Mouse (Mus musculus): ENCODE measurements around the gene Ttc39b. TPM values are rescaled to one million over a fixed set of nuclear protein-coding genes. Genes with fewer than 3 reads are reported as not detected.
"Not testable (repeated sequence)": the region's sequence is repeated elsewhere in the genome, so short reads cannot be mapped to it uniquely, and the experiment has no call there.

Gene Ttc39b
- total RNA-seq, 2 experiments from 2014 or later: 13.4 to 17.7 TPM

DNA sequence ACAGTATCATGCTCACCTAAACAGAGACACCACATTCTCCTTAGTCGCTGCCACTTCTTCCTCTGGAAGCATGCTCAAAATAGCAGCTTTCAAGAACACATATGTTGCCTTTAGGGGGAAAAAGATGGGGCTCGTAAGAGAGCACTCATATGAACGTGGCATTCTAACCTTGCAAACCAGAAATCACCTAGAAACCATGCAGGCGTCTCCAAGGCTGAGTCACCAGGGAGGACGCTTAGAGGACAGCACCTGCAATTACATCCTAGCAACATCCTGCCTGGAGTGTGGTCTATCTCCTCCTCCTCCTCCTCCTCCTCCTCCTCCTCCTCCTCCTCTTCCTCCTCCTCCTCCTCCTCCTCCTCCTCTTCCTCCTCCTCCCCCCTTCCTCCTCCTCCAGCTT lies 82.4 kb downstream of the Ttc39b start:
- no peak for DNase-seq
- intact Hi-C loops (cut with DNase I): no loop called here

DNA sequence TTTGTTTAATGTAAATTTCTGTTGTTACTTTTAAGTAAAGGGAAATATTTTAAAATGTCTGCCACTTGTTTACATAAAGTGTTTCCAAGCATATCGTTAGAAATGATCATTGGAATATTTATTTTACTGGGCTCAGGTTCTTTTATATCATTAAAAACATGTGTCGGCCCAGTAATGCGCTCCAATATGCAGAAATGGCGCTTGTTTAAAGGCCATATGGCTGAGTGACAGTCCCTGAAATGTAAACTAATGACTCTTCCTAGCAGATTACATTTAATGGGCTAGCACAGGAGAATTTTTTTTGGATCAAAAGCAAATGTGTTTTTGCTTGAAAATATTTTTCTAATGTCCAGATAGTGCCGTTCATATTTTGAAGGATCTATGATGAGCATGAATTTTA lies 86.4 kb downstream of the Ttc39b start:
- DNase-seq: no peak
- intact Hi-C loops (cut with DNase I): no loop called here

DNA sequence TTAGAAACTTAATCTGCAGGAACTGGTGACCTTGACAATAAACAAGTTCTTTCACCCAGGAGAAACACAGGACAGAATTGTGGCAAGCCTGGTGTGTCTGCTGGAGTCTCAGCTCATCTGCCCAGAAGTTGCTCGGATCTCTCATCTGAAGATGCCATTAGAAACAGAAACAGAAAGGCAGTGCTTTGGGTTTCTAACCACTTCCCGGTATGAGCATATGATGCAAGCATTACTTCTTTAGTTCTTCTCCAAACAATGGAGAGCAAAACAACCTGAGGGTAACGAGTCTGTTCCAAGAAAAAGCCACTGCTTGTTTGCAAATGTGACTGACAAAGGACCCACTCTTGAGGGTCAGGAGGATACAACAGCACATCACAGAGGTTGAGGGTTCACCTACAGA lies 88.8 kb downstream of the Ttc39b start:
- DNase-seq; intact Hi-C loops (cut with DNase I): not testable (repeated sequence)

DNA sequence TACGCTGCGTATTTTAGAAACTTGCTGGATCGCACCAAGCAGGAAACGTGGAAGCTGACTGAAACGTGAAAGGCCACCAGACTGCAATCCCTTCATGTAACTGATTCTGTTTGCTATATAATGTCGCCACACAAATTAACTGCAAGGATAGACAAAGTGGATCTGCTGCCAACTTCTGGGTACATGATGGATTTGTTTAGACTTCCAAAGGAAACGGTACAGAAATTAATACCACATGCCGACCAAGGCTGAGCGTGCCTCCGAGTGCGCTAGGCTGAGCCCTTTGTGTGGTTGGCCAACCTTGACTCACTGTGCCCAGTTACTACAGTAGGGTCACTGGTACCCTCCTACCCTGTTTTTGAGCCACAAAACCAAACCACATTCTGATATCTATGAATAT lies 89.3 kb downstream of the Ttc39b start:
- DNase-seq: no peak
- intact Hi-C loops (cut with DNase I): no loop called here

DNA sequence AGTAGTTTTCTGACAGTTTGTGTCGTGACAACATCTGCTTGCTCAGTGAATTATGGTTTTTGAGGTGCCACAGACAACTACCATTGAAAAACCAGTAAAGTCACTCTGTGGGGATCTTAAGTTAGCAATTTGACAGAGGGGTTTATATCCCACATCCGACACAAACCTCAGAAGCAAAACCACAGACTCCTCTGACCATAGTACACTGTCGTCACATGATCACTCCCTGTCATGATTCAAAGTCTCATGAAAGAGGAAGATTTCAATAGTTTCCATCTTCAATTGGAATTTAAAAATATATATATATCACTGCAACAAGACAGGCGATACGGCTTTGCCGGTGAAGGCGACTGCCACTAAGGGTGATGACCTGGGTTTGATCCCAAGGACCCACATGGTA lies 89.9 kb downstream of the Ttc39b start:
- intact Hi-C loops (cut with DNase I): no loop called here
- no peak for DNase-seq

DNA sequence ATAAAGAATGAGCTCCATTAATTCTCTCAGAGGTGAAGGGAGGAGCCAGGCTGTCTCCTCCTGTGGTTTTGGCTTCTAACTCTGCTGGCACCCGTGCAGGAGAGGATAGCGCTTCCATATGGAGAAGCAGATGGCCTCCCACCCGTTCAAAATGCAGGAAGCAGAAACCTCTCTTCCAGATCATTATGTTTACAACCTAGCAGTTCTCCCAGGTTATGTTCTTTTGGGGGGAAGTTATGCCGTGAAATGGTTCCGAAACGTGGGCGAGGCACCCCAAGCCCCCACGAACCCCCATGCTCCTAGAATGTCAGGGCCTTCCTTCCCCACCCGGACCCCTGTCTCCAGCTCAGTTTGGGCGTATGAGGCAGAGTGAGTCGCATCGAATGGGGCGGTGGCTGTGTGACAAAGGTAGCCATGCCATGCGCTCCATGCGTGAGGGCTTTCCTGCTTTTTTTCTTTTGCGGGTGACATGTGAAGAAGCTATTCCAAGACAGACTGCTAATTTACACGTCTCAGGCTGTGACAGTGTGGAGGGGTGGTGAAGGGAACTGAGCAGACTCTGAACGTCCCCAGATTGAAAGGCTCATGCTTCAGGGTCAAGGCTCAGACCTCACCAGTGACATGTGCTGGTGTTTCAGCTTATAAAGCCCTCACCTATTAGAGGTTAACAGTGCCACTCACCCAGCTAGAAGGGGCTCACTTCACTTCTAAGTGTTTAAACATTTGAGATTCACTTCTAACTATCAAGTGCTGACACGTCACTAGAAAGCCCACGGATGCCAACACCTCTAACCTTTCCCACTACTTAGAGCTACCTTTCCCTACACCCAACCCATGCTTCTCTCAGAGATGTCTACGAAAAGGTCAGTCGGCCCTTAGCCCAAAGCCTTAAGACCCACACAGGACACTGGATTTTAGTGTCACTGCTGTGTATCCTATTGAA lies 90.6 kb downstream of the Ttc39b start:
- DNase-seq: no peak
- intact Hi-C loops (cut with DNase I): no loop called here

DNA sequence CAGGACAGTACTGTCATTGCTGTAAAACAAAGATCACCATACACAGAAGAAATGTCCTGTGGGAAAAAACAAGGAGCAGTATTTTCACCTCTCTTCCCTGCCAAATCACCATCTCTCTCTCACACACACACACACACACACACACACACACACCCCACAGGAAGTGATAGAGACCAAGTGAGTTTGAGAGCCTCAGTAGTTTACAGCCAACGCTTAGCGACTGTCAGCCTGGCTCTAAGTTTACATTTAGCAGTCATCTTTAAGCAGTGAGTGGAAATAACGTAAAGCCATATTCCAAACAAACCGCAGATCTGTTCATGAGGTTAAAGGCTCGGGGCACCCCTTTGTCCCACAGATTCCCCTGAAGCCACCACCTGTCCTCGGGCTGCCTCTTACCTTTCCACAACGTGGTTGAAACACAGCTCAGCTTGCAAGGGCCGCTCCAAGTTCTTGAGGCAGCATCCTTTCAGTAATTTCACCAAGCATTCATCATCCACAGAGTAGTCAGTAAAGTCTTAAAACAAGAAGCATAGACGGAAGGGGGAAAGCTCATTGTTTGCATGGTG lies 91.7 kb downstream of the Ttc39b start:
- intact Hi-C loops (cut with DNase I): no loop called here
- no peak for DNase-seq

DNA sequence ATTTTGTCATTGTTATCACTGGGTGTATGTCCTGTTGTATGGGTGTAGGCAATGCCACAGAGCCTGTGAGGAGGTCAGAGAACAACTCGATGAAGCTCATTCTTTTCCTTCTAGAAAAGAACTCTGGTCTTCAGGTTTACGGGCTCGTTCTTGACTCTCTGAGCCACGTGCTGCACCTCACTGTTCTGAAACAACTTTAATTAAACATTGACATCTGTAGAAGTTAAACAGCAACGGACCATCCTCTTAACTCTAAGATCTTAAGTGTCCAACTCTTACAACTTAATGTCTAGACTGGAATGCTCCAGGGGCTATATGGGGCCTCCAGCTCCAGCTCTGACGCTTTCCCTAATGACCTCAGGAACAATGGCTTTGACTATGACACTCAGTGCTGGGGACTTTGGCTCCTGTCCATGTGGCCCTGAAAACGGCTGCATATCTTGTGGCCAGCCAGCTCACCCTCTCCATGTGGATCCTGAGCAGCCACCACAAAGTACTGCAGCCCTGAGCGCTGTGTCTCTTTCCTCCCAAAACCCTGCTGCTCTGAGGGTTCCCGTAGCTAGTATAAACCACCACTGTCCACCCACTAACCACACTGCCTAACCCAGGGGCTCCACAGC lies 95.3 kb downstream of the Ttc39b start:
- intact Hi-C loops (cut with DNase I): no loop called here
- no peak for DNase-seq

DNA sequence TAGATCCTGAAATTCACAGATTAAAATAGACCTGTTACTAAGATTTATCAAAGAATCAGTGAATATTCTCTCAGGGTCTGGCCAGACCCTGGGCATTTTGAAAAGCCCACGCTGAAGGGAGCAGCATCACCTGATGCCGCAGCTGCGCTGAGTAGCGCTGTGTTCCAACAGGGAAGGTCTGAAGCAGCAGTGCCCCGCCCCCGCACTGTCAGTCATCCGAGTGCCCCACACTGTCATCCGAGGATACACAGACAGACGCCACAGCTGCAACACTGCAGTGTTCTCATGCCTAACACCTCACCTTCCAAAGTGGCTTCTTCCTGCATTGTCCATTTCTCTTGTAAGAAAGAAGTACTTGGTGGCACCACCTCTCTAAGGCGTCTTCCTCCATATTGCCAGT lies 96.0 kb downstream of the Ttc39b start:
- intact Hi-C loops (cut with DNase I): no loop called here
- DNase-seq: no peak

DNA sequence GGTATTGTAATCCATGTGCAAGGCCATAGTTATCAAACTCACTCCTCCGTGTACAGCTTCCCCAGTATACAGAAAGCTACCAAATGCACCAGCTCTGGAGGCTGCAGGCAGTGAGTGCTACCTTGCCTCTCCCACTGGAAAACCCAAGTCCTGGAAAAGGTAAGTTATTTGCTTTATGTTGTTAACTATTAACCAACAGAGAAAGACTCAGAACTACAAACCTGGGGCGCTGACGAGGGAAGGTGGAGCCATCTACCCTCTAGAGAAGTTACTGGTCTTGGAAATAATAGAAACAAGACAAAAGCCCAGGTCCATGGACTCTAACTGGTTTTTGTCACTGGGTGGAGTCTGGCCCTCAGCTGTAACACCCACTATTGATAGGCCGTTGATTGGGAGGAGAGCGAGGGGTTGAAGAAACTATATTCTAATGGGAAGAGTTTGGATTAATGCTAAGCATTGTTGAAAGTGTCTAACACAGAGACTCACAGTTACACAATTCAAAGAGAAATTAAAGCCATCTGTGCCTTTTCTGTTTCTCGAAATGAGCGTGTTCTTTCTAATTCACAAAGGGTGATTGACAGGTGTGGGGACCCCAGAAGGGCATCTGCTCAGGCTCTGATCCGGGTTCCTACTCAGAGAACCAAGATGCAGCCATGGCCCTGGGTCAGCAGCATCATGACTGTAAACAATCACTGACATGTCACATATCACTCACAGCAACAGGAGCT lies 98.3 kb downstream of the Ttc39b start:
- intact Hi-C loops (cut with DNase I): no loop called here
- DNase-seq: no peak

DNA sequence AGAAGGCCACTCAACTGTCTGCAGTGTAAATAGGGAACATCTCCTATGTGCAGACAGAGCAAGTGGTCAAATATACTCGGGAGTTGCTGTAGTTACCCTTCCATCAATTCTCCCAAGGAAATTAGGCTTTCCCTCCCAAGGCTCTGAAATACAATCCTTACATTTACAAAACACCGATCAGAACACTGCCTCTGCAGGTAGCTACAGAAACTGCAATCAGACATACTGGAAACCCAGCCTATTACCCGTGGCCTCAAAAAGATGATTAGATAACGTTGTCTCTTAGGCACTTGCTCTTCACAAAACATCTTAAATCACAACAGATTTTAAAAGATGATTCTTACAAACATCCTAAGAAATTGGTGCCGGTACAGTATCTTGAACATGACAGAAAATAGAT lies 99.8 kb downstream of the Ttc39b start:
- intact Hi-C loops (cut with DNase I): no loop called here
- DNase-seq: no peak

DNA sequence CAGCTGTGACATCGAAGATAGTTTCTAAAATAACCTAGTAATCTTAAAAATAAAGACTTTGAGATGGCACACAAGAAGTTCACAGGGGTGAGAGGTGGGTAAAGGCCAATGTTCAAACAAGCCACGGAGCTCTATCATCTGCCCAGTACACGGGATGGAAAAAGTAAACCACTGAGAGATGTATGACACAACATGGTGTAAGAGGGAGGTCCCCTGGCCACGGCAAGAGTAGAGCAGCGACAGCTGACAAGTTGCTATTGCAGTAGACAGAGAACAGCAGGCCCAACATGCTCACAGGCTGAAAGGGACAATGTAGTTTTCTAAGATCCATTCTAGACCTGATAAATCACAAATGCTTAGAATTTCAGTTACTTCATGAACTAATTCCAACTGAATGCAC lies 100.9 kb downstream of the Ttc39b start:
- DNase-seq: no peak
- intact Hi-C loops (cut with DNase I): no loop called here

DNA sequence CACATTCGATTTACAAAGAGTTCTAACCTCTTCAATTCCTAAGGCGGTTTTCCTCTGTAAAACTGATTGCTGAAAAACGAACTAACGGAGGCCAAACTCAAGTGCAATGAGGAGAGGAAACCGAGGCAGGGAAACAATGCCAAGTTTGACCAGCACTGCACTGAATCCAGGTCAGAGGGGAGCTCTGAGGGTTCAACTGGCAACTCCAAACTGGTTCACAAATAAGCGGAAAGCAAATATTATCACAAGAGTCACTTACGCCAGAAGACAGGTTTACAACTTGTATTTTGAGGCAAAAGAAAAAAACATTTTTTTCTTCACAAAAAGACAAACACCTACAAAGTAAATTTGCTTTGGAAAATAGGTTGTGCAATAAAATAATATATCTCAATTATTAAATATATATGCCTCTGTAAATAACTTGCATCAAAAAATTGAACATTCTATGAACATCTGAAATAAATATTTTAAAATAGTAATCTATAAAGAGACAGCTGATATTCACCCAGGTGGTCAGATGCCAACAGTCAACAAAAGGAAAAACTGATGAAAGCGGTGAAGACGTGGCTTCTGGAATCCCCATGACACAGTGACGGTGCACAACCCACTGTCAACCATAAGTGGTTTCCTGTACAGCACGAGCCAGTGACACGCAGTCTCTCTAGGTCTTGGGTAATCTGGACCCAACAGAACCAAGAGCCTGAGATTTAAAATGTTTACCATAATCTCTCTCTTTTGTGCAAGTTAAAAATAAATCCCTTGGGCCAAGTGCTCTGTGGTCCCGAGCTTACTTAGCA lies 103.1 kb downstream of the Ttc39b start:
- intact Hi-C loops (cut with DNase I): no loop called here

DNA sequence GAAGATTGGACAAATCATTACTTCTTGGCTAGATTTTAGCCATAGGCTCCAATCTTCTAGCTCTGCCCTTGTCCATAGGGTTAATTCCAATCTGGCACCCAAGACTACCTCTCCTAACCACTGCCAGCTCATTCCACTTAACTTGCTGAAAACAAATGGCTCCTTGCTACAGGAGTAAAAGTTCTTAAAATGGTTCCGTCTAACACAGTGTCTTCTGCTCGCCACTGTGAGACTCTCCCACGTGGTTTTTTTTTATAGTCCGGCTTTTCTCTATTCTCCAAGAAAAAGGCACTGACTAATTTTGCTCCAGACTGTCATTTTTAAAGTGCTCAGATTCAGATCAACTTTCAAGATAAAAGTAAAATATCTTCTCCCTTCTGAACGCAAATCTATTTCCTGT lies 104.8 kb downstream of the Ttc39b start:
- no peak for DNase-seq

More for the DNA sequence above, 103.1 kb downstream of the Ttc39b start:
- DNase-seq: no peak

DNA sequence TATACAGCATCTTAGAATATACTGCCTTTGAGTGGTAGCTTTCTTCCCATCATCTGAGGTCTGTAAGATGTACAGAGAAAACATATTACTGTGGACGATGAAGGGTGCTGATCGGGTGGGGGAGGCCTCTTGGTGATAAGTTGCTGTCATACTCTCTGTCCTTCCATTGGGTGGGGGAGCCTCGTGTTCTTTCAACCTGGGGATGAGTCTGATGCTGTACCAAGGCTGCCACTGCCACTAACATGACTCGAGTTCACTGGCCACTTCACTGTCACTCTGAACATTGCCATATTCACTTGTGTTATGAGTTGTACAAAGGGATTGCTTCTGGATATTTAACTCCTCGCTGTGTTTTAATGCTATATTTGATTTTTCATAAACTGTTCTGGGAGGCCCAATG lies 106.9 kb downstream of the Ttc39b start:
- no peak for DNase-seq
- intact Hi-C loops (cut with DNase I): no loop called here

More for the DNA sequence above, 104.8 kb downstream of the Ttc39b start:
- intact Hi-C loops (cut with DNase I): no loop called here

DNA sequence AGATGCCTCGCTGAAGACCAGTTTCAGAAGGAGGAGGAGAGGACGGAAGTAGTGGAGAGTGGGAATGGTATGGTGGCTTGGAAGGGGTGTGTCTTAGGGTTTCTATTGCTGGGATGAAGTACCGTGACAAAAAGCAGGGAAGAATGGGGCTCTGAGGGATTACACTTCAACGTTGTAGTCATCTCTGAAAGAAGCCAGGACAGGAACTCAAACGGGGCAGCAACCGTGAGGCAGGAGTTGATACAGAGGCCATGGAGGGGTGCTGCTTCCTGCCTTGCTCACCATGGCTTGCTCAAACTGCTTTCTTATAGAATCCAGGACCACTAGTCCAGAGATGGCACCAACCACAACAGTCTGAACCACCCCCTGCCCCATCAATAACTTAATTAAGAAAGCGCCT lies 107.7 kb downstream of the Ttc39b start:
- intact Hi-C loops (cut with DNase I): no loop called here
- no peak for DNase-seq

DNA sequence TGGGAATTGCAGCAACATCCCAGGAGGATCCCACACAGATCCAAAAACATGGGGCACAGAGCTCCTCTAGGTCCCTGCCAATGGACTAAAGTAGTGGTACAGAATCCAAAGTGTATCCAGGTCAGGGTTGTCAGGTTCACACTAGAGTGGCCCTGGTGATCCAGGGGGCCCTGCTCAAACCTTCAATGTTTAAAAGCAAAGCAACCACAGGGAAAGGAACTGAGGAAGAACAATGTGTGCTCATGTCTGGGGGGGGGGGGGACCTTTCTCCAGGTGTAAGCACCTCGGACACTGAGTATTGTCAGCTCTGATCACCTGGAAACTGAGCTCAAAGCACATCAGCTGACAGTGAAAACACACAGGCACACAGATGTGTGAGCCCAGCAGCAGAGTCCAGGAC lies 108.3 kb downstream of the Ttc39b start:
- intact Hi-C loops (cut with DNase I): no loop called here

DNA sequence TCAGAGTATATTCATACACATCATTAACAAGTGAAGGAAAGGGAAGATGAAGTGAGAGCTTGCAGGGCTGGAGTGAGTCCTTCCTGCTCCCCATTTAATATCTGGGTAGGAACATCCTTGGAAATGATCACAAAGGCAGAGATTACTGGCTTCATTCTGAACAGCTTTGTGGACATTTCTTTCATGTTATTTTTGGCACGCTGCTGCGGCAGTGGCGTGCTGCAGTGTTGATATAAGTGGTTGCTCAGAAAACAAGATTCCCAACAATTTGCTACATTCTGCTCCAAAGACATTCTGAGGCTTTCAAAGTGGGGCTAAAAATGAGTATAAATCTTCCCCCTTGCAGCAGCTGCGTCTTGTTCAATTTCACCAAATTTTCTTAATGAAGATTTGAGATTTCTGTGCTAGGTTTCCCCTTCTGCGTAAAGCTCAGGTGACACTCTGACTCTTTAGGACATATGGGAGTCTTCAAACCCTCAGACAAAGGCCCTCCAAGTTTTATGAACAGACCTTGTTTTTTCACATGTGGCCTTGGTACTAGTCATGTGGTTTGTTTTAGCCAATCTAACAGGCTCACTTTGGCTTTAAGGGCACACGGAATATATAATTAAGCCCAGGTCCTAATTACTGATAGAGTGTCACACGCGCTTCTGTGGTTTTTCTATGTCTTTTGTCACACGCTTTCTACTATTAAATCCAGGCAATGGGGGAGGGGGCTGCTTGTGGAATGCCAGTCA lies 109.1 kb downstream of the Ttc39b start:
- intact Hi-C loops (cut with DNase I): no loop called here
- DNase-seq: peak in 1 of 2 experiments; percentile 11

More for the DNA sequence above, 108.3 kb downstream of the Ttc39b start:
- DNase-seq: no peak

DNA sequence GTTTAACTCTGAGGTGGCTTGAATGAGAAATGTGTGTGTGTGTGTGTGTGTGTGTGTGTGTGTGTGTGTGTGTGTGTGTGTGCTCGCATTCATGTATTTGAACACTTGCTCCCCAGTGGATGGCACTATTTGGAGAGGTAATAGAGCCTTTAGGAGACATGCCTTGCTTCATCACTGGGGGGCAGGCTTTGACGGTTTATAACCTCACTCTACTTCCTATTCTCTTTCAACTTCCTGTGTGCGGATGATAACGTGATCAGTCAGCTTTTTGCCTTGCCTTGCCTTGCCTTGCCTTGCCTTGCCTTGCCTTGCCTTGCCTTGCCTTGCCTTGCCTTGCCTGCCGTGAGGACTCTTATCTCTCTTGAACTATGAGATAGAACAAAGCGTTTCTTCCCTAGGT lies 110.3 kb downstream of the Ttc39b start:
- DNase-seq: no peak
- intact Hi-C loops (cut with DNase I): no loop called here
